Mouse (Mus musculus) liver, postnatal 0 days (tissue): Measurements from ENCODE around the gene Flcn. TPM values are rescaled to one million over a fixed set of nuclear protein-coding genes. Genes with fewer than 3 reads are reported as not detected.
A peak's percentile ranks its signal among the peaks of the same experiment; 100 is the strongest.

Experiments used
- ATAC-seq: fragments of 200-750 bp; cut with Nextera tagmentation; 2 replicates; pipeline ENCODE4 v1.8.0; 2017; ENCODE audit warnings: mild to moderate bottlenecking, moderate library complexity
- DNase-seq: peaks from one replicate; pipeline ENCODE4 v3.0.0-alpha.2; 2016
- H3K27ac ChIP-seq: fragments of 300-500 bp; sonication (generic); 2 replicates; pipeline ENCODE4 v1.5.1; 2014; ENCODE audit warnings: antibody characterized with exemption, moderate library complexity, mild to moderate bottlenecking, low read depth
- H3K27me3 ChIP-seq: fragments of 300-500 bp; sonication (generic); 2 replicates; pipeline ENCODE4 v1.6.1; 2014; ENCODE audit warnings: low read length, control low read depth, mixed read lengths; ENCODE audit not compliant: insufficient read depth
- H3K36me3 ChIP-seq: fragments of 300-500 bp; sonication (generic); replicated peaks from 2 replicates; pipeline ENCODE4 v1.6.1; 2014; ENCODE audit warnings: mild to moderate bottlenecking, control low read depth, low read length, moderate library complexity, mixed read lengths; ENCODE audit not compliant: insufficient read depth
- H3K4me1 ChIP-seq: fragments of 300-500 bp; sonication (generic); 2 replicates; pipeline ENCODE4 v1.6.1; 2014; ENCODE audit warnings: antibody characterized with exemption, mild to moderate bottlenecking, control low read depth; ENCODE audit not compliant: insufficient read depth
- H3K4me2 ChIP-seq: fragments of 300-500 bp; sonication (generic); 2 replicates; pipeline ENCODE4 v1.6.1; 2014; ENCODE audit warnings: low read depth, mild to moderate bottlenecking, low read length, moderate library complexity, mixed read lengths
- H3K4me3 ChIP-seq: fragments of 300-500 bp; sonication (generic); 2 replicates; pipeline ENCODE4 v1.5.1; 2014; ENCODE audit warnings: low read depth, low read length
- H3K9ac ChIP-seq: fragments of 300-500 bp; sonication (generic); replicated peaks from 2 replicates; pipeline ENCODE4 v1.6.1; 2014; ENCODE audit warnings: mild to moderate bottlenecking, moderate library complexity
- H3K9me3 ChIP-seq: fragments of 300-500 bp; sonication (generic); 2 replicates; pipeline ENCODE4 v1.6.1; 2016; ENCODE audit warnings: mild to moderate bottlenecking, control low read depth, low read length, mixed read lengths
- CTCF ChIP-seq: sonication (generic); IDR thresholded peaks from 2 replicates; pipeline ENCODE4 v1.5.1; 2016; ENCODE audit warnings: antibody characterized with exemption, low read depth
- EP300 ChIP-seq: IDR thresholded peaks from 2 replicates; pipeline ENCODE4 v1.6.1; 2016; ENCODE audit warnings: antibody characterized with exemption, low read depth, mild to moderate bottlenecking
- WGBS: fragments of 180-500 bp; shearing (Covaris S2); extraction: QIAGEN DNeasy Blood & Tissue Kit; methylation state at CpG from one replicate; pipeline ENCODE4 v1.1.7; 2014; ENCODE audit not compliant: insufficient replicate concordance; 5-methylcytosine and 5-hydroxymethylcytosine counted together
- polyA plus RNA-seq: library from polyadenylated mRNA; unstranded; fragments of >200 nt; fragmentation: Nextera tagmentation; extraction: Ambion mirVana; gene quantifications from 2 replicates; pipeline ENCODE4 v1.2.1, GENCODE M21; 2015

Flcn gene
- polyA plus RNA-seq, 1 experiment from 2014 or later = 13.9 TPM

DNA sequence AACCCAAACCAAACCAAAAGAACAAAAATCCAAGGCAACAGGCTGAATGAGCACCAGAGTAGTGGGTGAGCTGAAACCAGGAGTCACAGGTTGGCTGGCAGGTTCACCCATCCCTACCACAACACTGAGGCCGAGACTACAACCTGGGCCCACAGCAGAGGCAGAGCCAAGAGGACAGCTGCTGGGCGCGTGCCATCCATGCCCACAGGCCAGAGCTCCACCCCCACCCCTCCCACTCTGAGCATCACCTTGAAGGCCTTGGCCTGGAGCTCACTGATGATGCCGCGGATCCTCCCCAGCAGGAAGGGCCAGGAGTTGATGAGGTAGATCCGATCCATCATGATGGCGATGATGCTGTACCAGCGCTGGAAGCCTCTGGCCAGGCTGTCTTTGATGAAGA is 7.9 kb downstream of the Flcn start:
- H3K36me3 ChIP-seq = peaks cover 95% of the 10 kb centered on the region
- TF ChIP-seq EP300 = no peak
- TF ChIP-seq CTCF = no peak
- WGBS = 92% methylated on average over 8 of the region's 8 CpGs
- no peaks in the 10 kb centered on the region for H3K27me3 ChIP-seq
- no peak overlapping the region for H3K4me2 ChIP-seq
- no peak for DNase-seq
- no peaks in the 10 kb centered on the region for H3K4me1 ChIP-seq
- no peaks in the 10 kb centered on the region for H3K9me3 ChIP-seq
- no peak overlapping the region for H3K9ac ChIP-seq
- H3K4me3 ChIP-seq = no peak overlapping the region
- H3K27ac ChIP-seq = no peak overlapping the region
- no peak for ATAC-seq

DNA sequence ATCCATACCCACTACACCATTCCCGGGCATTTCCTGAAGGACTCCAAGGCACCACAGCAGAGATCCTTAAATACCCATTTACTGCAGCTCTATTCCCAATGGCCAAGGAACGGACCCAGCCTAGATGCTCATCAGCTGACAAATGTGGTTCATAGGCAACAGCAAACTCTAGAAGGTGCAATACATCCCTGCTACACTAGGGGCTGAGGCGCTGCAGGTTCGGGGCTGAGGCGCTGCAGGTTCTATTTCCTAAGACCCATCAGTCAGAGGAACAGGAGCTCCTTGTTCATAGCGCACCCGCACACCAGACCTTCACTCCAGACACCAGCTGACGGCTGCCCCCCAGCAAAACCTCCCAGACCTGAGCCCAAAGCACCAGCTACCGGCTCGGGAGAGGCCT is 9.4 kb downstream of the Flcn start:
- 89% methylated on average over 10 of the region's 10 CpGs for WGBS
- Histone ChIP-seq H3K27me3 (no peaks in the 10 kb centered on the region), H3K9me3 (no peaks in the 10 kb centered on the region), H3K9ac (no peak overlapping the region), H3K27ac (no peak overlapping the region), H3K4me1 (no peaks in the 10 kb centered on the region), H3K36me3 (peaks cover 87% of the 10 kb centered on the region), H3K4me3 (no peak overlapping the region), H3K4me2 (no peak overlapping the region)
- no peak for DNase-seq
- no peak for TF ChIP-seq EP300
- TF ChIP-seq CTCF = peak; percentile 31
- no peak for ATAC-seq

DNA sequence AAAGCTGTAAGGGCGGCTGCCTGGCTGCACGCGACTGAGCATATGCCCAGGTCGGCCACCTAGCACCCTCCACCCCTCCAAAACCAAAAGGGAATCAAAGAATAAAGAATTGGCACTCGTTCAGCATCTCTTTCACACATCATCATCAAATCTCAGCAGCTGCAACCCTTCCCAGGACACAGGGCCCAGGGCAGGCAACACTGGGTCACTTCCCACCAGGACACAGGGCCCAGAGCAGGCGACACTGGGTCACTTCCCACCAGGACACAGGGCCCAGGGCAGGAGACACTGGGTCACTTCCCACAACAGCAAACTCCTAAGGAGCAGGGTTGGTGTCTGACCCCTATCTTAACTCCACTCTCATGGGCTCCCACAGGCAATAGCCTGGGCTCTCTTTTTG is 16.4 kb downstream of the Flcn start:
- DNase-seq (no peak), ATAC-seq (no peak)
- no peak for TF ChIP-seq CTCF
- no peak for TF ChIP-seq EP300

DNA sequence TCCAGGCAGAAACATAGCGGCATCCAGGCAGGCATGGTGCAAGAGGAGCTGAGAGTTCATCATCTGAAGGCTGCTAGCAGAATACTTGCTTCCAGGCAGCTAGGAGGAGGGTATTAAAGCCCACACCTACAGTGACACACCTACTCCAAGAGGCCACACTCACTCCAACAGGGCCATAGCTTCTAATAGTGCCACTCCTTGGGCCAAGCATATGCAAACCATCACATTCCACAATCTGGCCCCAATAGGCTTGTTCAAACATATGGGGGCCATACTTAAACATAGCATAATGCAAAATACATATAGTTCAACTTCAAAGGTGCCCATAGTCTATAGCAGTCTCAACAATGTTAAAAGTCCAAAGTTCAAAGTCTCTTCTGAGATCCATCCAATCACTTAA is 20.5 kb downstream of the Flcn start:
- no peak overlapping the region for H3K4me2 ChIP-seq
- TF ChIP-seq EP300 = no peak
- no peak for TF ChIP-seq CTCF
- H3K36me3 ChIP-seq = peaks cover 19% of the 10 kb centered on the region
- peaks cover 9% of the 10 kb centered on the region for H3K4me1 ChIP-seq
- ATAC-seq (no peak), DNase-seq (no peak)
- H3K9me3 ChIP-seq = no peaks in the 10 kb centered on the region
- no peak overlapping the region for H3K4me3 ChIP-seq
- 84% methylated on average over 1 of the region's 1 CpGs for whole genome bisulfite sequencing
- no peak overlapping the region for H3K9ac ChIP-seq
- no peak overlapping the region for H3K27ac ChIP-seq
- H3K27me3 ChIP-seq = no peaks in the 10 kb centered on the region

More for the DNA sequence above, 16.4 kb downstream of the Flcn start:
- Histone ChIP-seq H3K4me2 (no peak overlapping the region), H3K27ac (no peak overlapping the region), H3K9ac (no peak overlapping the region), H3K27me3 (no peaks in the 10 kb centered on the region), H3K9me3 (no peaks in the 10 kb centered on the region), H3K4me3 (no peak overlapping the region), H3K36me3 (peaks cover 50% of the 10 kb centered on the region), H3K4me1 (no peaks in the 10 kb centered on the region)
- WGBS = 88% methylated on average over 6 of the region's 6 CpGs

DNA sequence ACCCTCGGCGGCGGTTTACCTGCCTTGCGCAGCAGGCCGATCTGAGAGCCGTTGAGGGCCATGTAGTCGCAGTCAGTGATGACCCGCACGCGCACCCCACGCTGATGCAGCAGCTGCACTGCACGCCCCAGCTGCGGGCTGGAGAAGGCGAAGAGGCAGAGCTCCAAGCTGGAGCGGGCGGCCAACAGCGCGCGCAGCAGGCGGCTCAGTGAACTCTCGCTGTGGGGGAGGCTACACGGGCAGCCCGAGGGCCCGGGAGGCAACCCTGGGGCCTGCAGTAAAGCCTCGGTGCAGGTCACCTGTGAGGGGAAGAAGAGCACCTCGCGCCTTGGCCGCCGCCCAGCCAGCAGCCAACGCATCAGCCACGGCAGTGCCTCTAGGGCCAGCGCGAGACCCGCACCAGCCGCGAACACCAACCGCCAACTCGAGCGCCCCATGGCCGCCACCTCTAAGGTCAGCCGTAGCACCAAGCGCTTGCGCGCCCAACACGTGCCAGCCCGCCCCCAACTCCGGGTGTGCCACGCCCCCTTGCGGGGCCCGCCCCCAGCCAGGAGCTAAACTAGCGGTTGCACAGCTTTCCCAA is 22.5 kb downstream of the Flcn start, which contains the start of gene Pld6:
Gene Pld6 (minus strand): TSS at position 447 of the 583 bp plus-strand sequence.
- peak within 1 kb of the TSS; percentile 47 for H3K4me3 ChIP-seq
- peak; percentile 90 for ATAC-seq
- H3K4me2 ChIP-seq = peak within 1 kb of the TSS; percentile 84
- H3K27ac ChIP-seq = 0 out of 2 replicates have a peak within 1 kb of the TSS, but pooled peaks have one; percentile 22
- peaks cover 6% of the 10 kb centered on the region for H3K36me3 ChIP-seq
- H3K4me1 ChIP-seq = peaks cover 9% of the 10 kb centered on the region
- WGBS = under 1% methylated on average over 45 of the region's 51 CpGs
- TF ChIP-seq CTCF (0 out of 2 replicates have a peak, but pooled peaks have one; percentile 3), EP300 (no peak)
- H3K27me3 ChIP-seq = no peaks in the 10 kb centered on the region
- no peaks in the 10 kb centered on the region for H3K9me3 ChIP-seq
- H3K9ac ChIP-seq = peak within 1 kb of the TSS; percentile 64
- peak; percentile 83 for DNase-seq

- peak overlapping the region; percentile 47 for H3K4me3 ChIP-seq
- H3K4me1 ChIP-seq = peaks cover 9% of the 10 kb centered on the region
- TF ChIP-seq EP300 = no peak
- no peak for TF ChIP-seq CTCF
- peak overlapping the region; percentile 64 for H3K9ac ChIP-seq
- no peak overlapping the region for H3K27ac ChIP-seq
- peak overlapping the region; percentile 84 for H3K4me2 ChIP-seq
- H3K27me3 ChIP-seq = no peaks in the 10 kb centered on the region
- no peak for DNase-seq
- peak; percentile 31; the same call in 1 of the 2 replicates for ATAC-seq
- no peaks in the 10 kb centered on the region for H3K9me3 ChIP-seq
- 47% methylated on average over 15 of the region's 15 CpGs for WGBS
- H3K36me3 ChIP-seq = no peaks in the 10 kb centered on the region; the same call in 1 of the 2 replicates
Observed at GRCm38 (mm10) chr11:59786444-59787198, 23.2 kb downstream of the Flcn start.
